Comparison of ENCODE assay signal across 8 mouse cellular contexts in genomic region chr11:98772667-98773171, GRCm38 (mm10). TPM values are rescaled to one million over a fixed set of nuclear protein-coding genes. Genes with fewer than 3 reads are reported as not detected.
DNase-seq lines count a peak whose midpoint lies in the region; ATAC-seq lines count a peak whose summit lies in the region.

No protein-coding gene starts in this region.

- H3K4me3 ChIP-seq in hindbrain, embryonic 14.5 days (replicated peaks; ENCODE audit: low read length), result no peak overlapping the region
- H3K4me3 ChIP-seq in hindbrain, embryonic 13.5 days, result no peak overlapping the region

- no peak overlapping the region for H3K9ac ChIP-seq in hindbrain, embryonic 14.5 days
- no peak overlapping the region for H3K9ac ChIP-seq in hindbrain, embryonic 13.5 days

- DNase-seq in hindbrain, embryonic 14.5 days (ENCODE audit: low spot score), result no peak
- DNase-seq in MN1 (ENCODE audit: low spot score), result peak; percentile 54
- peak; percentile 81 to 90 for DNase-seq in gastrocnemius, adult 8-10 months (ENCODE audit: low spot score in 2 of 2)
- DNase-seq in kidney, adult 18-20 months, result peak; percentile 79
- DNase-seq in lung, postnatal 14 days, result peak; percentile 74
- no peak for DNase-seq in frontal cortex, postnatal 14 days (ENCODE audit: low spot score in 2 of 2)

- H3K4me2 ChIP-seq in hindbrain, embryonic 14.5 days (replicated peaks), result peak overlapping the region; percentile 88
- no peak overlapping the region for H3K4me2 ChIP-seq in hindbrain, embryonic 13.5 days

- H3K27me3 ChIP-seq in hindbrain, embryonic 14.5 days (ENCODE audit: control insufficient read depth, insufficient read depth, low read length), result no peaks in the 10 kb centered on the region
- no peaks in the 10 kb centered on the region for H3K27me3 ChIP-seq in hindbrain, embryonic 13.5 days

- H3K4me1 ChIP-seq in hindbrain, embryonic 14.5 days (replicated peaks; ENCODE audit: control insufficient read depth, insufficient read depth, low read length), result peaks cover 48% of the 10 kb centered on the region
- peaks cover 64% of the 10 kb centered on the region for H3K4me1 ChIP-seq in hindbrain, embryonic 13.5 days (replicated peaks)

- no peaks in the 10 kb centered on the region for H3K9me3 ChIP-seq in hindbrain, embryonic 14.5 days (ENCODE audit: control insufficient read depth, low read length)
- no peaks in the 10 kb centered on the region for H3K9me3 ChIP-seq in hindbrain, embryonic 13.5 days

- 78% methylated on average over 8 of the region's 8 CpGs for WGBS in hindbrain, embryonic 14.5 days
- 85% methylated on average over 8 of the region's 8 CpGs for WGBS in hindbrain, embryonic 13.5 days

- no peak overlapping the region for H3K27ac ChIP-seq in hindbrain, embryonic 14.5 days
- H3K27ac ChIP-seq in hindbrain, embryonic 13.5 days, result no peak overlapping the region; the same call in 1 of the 2 replicates

- H3K36me3 ChIP-seq in hindbrain, embryonic 14.5 days (replicated peaks; ENCODE audit: control insufficient read depth, insufficient read depth), result peaks cover 34% of the 10 kb centered on the region
- peaks cover 39% of the 10 kb centered on the region for H3K36me3 ChIP-seq in hindbrain, embryonic 13.5 days

- ATAC-seq in hindbrain, embryonic 14.5 days (ENCODE audit: low FRiP score), result no peak
- no peak for ATAC-seq in hindbrain, embryonic 13.5 days (ENCODE audit: low FRiP score)
- no peak for ATAC-seq in megakaryocyte-erythroid progenitor cell, adult 5-6 weeks (replicated peaks; ENCODE audit: low FRiP score, low TSS enrichment, poor library complexity, severe bottlenecking)

RNA-seq across cellular contexts. Expression of gene Nr1d1, which starts 2.4 kb away (rescaled TPM):
- 3.4 and 4.1 TPM in 2 replicates for polyA plus RNA-seq in hindbrain, embryonic 14.5 days (2014; fragmentation: Nextera tagmentation; extraction: Ambion mirVana)
- polyA plus RNA-seq in hindbrain, embryonic 13.5 days (2015; fragmentation: Nextera tagmentation; extraction: Ambion mirVana), result 1.9 and 2.4 TPM in 2 replicates
- total RNA-seq in gastrocnemius, adult 8-10 months (2022), result 100 to 1,000 TPM in 2 of 4 experiments, 10 to 100 TPM in 2; 83.4 to 175 (median 99.4) TPM
- total RNA-seq in megakaryocyte-erythroid progenitor cell, adult 5-6 weeks (2014; fragmentation: Nextera tagmentation), result 4.1 and 8.0 TPM in 2 replicates
- 0.34 and 1.3 TPM in 2 replicates for total RNA-seq in megakaryocyte-erythroid progenitor cell, adult 5-6 weeks (2017)

RNA-seq across cellular contexts. Expression of gene Msl1, which starts 22.6 kb away (rescaled TPM):
- 23.6 and 24.1 TPM in 2 replicates for polyA plus RNA-seq in hindbrain, embryonic 14.5 days (2014; fragmentation: Nextera tagmentation; extraction: Ambion mirVana)
- polyA plus RNA-seq in hindbrain, embryonic 13.5 days (2015; fragmentation: Nextera tagmentation; extraction: Ambion mirVana), result 31.5 and 33.0 TPM in 2 replicates
- 10 to 100 TPM; 53.9 to 57.7 (median 55.8) TPM for total RNA-seq in gastrocnemius, adult 8-10 months (2022)
- total RNA-seq in megakaryocyte-erythroid progenitor cell, adult 5-6 weeks (2014; fragmentation: Nextera tagmentation), result 58.6 and 74.8 TPM in 2 replicates
- total RNA-seq in megakaryocyte-erythroid progenitor cell, adult 5-6 weeks (2017), result 57.8 and 68.3 TPM in 2 replicates

RNA-seq across cellular contexts. Expression of gene Casc3, which starts 32.0 kb away (rescaled TPM):
- polyA plus RNA-seq in hindbrain, embryonic 14.5 days (2014; fragmentation: Nextera tagmentation; extraction: Ambion mirVana), result 49.3 and 57.4 TPM in 2 replicates
- 48.7 and 50.2 TPM in 2 replicates for polyA plus RNA-seq in hindbrain, embryonic 13.5 days (2015; fragmentation: Nextera tagmentation; extraction: Ambion mirVana)
- 10 to 100 TPM; 14.1 to 18.4 (median 15.2) TPM for total RNA-seq in gastrocnemius, adult 8-10 months (2022)
- 47.6 and 51.8 TPM in 2 replicates for total RNA-seq in megakaryocyte-erythroid progenitor cell, adult 5-6 weeks (2014; fragmentation: Nextera tagmentation)
- total RNA-seq in megakaryocyte-erythroid progenitor cell, adult 5-6 weeks (2017), result 37.4 and 53.5 TPM in 2 replicates

RNA-seq across cellular contexts. Expression of gene Thra, which starts 32.3 kb away (rescaled TPM):
- 165 and 181 TPM in 2 replicates for polyA plus RNA-seq in hindbrain, embryonic 14.5 days (2014; fragmentation: Nextera tagmentation; extraction: Ambion mirVana)
- polyA plus RNA-seq in hindbrain, embryonic 13.5 days (2015; fragmentation: Nextera tagmentation; extraction: Ambion mirVana), result 117 and 122 TPM in 2 replicates
- 10 to 100 TPM; 67.5 to 81.5 (median 76.2) TPM for total RNA-seq in gastrocnemius, adult 8-10 months (2022)
- total RNA-seq in megakaryocyte-erythroid progenitor cell, adult 5-6 weeks (2014; fragmentation: Nextera tagmentation), result 47.5 and 51.0 TPM in 2 replicates
- 20.4 and 23.3 TPM in 2 replicates for total RNA-seq in megakaryocyte-erythroid progenitor cell, adult 5-6 weeks (2017)

RNA-seq across cellular contexts. Expression of gene Med24, which starts 43.5 kb away (rescaled TPM):
- polyA plus RNA-seq in hindbrain, embryonic 14.5 days (2014; fragmentation: Nextera tagmentation; extraction: Ambion mirVana), result 58.4 and 62.7 TPM in 2 replicates
- 72.4 and 75.2 TPM in 2 replicates for polyA plus RNA-seq in hindbrain, embryonic 13.5 days (2015; fragmentation: Nextera tagmentation; extraction: Ambion mirVana)
- 10 to 100 TPM; 42.2 to 48.4 (median 47.9) TPM for total RNA-seq in gastrocnemius, adult 8-10 months (2022)
- 62.2 and 78.6 TPM in 2 replicates for total RNA-seq in megakaryocyte-erythroid progenitor cell, adult 5-6 weeks (2014; fragmentation: Nextera tagmentation)
- total RNA-seq in megakaryocyte-erythroid progenitor cell, adult 5-6 weeks (2017), result 30.1 and 42.7 TPM in 2 replicates

Comparison
In these comparisons a context has a peak if more than half of its experiments do, and no peak if none do; other contexts are left out.
1. DNase-seq: peak in MN1 (single experiment), gastrocnemius, adult 8-10 months (2 of 2), kidney, adult 18-20 months (single experiment) and lung, postnatal 14 days (single experiment); none in hindbrain, embryonic 14.5 days (single experiment) and frontal cortex, postnatal 14 days (0 of 2).
2. RNA of gene Nr1d1, which starts 2.4 kb away (total RNA-seq): 83.4 to 175 TPM in gastrocnemius, adult 8-10 months; 0.34 to 8.0 TPM in megakaryocyte-erythroid progenitor cell, adult 5-6 weeks; every median in the first group is over 4 times any median in the second.